Mouse (Mus musculus) left cerebral cortex, postnatal 10 days (tissue): ENCODE data around the gene Ncl. TPM values are rescaled to one million over a fixed set of nuclear protein-coding genes. Genes with fewer than 3 reads are reported as not detected.
"Not testable (repeated sequence)": the region's sequence is repeated elsewhere in the genome, so short reads cannot be mapped to it uniquely, and the experiment has no call there.

Source experiments
- DNase-seq, 2 experiments: peaks; one replicate each; pipeline ENCODE4 v3.0.0; 2021 to 2022; ENCODE audit warnings: low spot score in 2 of 2, mixed read lengths in 1 of 2; ENCODE audit errors: extremely low spot score in 1 of 2
- intact Hi-C: fragments of 180-260 bp; cut with DNase I; formaldehyde crosslinking; loops from one replicate; pipeline ENCODE4 v1.15.1; 2025
- total RNA-seq, 2 experiments: library from RNA; stranded (reverse); gene quantifications; 2 replicates each; pipeline ENCODE4 v1.2.3; 2021

Gene Ncl
- total RNA-seq, 2 experiments from 2014 or later: 177 to 184 TPM

DNA sequence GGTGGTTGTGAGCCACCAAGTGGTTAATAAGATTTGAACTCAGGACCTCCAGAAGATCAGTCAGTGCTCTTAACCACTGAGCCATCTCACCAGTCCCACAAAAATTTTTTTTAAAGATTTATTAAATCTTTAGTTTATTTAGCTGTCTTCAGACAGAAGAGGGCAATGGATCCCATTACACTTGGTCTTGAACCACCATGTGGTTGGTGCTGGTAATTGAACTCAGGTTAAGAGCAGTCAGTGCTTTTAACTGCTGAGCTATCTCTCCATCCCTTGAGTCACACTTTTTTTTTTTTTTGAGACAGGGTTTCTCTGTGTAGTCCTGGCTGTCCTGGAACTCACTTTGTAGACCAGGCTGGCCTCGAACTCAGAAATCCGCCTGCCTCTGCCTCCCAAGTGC, 18.1 kb downstream of the Ncl start:
- intact Hi-C loops, DNase-seq: not testable (repeated sequence)

DNA sequence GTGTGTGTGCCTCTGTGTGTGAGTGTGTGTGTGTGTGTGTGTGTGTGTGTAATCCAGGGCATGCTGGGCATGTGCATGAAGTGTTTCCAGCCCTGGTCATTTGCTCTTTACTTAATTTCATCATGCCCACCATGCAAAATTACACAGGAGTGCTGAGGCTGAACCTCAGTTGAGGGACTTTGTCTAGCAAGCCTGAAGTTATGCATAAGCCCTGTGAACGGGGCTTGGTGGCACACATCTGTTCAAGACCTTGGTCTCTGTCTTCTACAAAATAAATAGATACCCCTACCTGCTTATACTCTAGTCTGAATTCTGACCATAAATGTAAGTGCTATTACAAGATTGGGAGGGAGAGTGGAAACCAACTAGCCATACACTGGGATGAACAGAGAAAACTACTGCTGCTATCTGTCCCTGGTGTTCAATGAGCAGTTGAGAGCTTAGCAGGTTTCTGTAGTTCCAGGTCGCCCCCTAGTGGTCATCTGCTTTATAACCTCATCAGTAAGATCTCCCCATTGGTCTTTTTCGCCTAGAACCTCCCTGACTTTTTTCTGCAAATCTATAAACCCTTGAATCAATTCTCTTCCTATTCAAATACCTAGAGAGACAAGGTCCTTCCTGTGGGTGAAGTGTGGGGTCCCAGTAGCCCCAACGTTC, 19.9 kb downstream of the Ncl start:
- DNase-seq: peak; percentile 79 to 88
- intact Hi-C loops: loop anchor here (2.0 to 5.0 kb wide), 2 partner anchors 124 to 162 kb away; no protein-coding TSS in a partner anchor

DNA sequence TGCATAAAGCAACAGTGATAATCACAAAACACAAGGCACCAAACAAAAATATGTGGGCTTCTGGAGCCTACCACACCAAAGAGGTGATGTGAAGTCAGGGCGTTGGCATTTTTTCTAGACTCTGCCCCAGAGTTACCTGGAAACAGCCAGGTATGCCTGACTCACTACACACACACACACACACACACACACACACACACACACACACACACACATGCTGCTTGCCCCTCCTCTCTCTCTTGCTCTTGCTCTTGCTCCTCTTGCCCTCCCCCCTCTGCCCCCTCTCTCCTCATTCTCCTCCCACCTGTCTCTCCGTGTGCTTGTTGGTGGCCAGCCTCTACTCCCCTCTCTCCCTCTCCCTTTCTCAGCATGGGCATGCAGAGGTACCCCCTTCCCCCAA, 22.9 kb downstream of the Ncl start:
- no peak for DNase-seq
- intact Hi-C loops: loop anchor here (5.0 kb wide), 1 partner anchor 159 kb away; no protein-coding TSS in a partner anchor

DNA sequence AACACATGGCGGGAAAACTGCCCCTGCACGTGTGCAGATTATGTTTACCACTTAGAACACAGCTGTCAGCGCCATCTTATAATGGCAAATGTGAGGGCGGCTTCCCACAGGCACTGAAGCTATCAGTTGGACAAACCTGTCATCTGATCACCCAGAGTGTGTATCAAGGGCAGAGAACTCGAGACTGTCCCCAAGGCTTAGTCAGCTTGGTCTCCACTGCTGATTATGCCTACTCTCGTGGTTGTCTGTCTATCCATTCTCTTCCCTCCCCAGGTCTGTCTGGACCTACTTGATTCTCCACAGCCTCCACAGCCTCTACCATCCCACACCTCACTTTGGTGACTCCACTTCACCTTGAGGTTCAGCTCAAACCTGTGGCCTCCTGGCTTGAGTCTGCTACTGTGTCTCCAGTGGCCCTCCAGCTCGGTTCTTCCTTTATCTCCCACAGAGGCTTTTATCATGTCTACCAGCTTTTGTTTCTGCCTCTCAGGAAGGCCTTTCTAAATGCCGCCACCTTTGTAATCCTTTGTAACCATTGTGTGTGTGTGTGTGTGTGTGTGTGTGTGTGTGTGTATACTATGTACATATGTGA, 38.3 kb downstream of the Ncl start:
- DNase-seq: no peak
- intact Hi-C loops: no loop called here

DNA sequence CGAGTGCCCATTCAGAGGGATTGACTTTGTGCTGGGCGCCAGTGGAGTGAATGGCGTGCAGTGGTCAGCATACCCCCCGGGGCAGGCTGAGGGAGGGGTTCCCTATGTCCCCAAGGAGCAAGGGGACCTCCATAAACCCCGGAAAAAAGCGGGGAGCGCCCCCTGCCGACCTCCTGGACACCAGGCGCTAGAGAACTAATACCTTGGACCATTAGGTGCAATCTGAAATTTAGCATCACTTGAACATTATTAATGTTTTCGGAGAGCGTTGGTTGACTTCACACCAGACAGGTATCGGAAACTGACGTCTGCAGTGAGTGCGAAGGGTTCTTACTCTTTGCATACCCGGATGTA, 45.5 kb downstream of the Ncl start:
- peak in 1 of 2 experiments; percentile 44 for DNase-seq
- intact Hi-C loops: no loop called here

DNA sequence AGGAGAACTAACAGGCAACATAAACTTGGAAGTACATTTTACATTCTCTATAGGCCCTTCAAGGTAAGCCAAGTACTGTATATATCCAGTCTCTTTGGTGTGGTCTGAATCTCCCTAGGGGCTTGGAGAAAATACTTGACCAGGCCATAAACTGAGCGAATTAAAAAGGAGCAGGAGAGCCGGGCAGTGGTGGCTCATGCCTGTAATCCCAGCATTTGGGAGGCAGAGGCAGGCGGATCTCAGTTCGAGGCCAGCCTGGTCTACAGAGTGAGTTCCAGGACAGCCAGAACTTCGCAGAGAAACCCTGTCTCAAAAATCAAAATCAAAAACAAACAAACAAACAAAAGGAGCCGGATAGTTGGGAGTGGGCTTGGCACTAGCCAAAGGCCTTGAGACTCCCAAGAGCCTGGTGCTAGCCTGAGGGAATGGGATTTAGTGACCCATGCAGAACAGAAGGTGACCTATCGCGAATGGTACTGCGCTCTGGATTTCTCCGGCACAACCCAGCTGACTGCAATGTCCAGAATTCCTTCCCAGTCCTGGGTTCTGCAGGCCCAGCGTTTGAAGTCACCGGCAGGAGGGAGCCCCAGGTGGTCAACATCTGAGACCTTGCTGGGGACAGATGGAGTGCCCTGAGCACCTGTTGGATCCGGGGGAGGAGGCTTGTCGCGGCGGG, 46.0 kb downstream of the Ncl start:
- DNase-seq: no peak
- intact Hi-C loops: no loop called here

DNA sequence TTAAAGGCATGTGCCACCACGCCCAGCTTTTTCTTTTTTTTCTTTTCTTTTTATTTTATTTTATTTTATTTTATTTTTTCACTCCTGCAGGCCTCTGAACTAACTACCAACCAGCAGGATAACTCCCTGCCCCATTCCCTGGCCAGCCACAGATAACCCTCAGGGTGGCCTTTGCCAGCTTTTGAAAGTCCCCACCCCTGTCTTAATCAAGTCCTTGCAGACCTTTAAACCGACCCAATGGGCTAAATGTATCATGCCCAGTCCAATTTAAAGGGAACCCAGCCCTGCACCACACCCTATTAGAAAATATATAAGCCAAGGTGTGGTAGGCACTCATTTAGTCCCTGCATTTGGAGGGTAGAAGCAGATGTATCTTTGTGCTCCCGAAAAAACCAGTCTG, 46.9 kb downstream of the Ncl start:
- no peak for DNase-seq

DNA sequence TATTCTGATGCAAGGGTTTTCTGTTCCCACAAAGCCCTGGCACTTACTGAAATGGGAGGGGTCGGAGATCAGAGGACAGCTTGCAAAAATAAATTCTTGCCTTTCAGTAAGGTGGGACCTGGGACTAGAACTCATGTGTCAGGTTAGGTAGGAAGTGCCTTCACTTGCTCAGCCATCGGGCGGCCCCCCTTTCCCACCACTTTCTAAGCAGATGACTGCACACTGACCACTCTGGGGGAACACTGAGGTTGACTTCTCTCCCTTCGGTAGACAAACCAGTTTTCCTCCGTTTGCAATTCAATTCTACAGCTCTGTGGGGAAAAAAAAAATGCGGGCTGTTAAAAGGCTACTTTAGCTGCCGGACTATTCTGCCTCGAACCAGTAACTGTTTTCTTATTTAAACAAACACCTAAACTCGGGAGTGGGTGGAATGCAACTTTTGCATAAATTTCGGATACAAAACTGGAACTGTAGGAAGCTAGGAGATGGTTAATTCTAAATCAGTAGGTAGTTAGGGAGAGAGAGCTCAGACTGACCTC, 47.7 kb downstream of the Ncl start:
- no peak for DNase-seq
- intact Hi-C loops: no loop called here

More for the DNA sequence above, 46.9 kb downstream of the Ncl start:
- intact Hi-C loops: no loop called here

DNA sequence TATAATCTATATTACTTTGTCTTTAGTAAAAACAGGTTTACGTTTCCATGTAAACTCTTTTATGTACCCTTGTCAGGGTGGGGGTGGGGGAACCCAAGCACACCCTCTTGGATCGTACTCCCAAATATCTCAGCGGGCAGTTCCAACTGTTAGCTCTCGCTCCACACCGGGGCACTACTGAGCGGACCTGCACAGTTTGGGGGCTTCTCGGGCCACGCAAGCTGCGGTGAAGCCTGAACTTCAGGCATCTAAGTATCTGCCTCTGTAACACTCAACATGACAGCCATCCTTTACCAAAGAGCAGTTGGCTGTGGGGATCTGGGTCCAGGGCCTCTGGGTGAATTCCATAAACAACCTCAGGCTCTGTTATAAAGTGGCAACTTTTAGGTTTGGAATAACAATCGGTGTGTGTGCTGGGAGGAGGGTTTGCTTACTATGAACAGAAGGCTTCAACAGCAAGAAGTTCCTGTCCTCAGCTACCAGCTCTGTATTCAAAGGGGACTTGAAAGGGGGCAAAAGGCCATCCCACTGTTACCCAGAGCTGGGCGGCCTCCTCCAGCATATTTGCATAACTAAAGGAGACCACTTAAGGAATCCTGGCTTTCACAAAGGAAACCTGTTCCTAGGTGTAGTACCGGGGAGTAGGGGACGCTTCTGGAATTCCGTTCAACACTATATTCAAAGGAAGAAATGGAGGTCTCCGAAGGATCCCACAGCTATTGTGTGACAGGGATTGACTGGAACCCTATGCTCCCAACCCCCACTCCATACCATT, 48.5 kb downstream of the Ncl start:
- intact Hi-C loops: no loop called here
- no peak for DNase-seq

DNA sequence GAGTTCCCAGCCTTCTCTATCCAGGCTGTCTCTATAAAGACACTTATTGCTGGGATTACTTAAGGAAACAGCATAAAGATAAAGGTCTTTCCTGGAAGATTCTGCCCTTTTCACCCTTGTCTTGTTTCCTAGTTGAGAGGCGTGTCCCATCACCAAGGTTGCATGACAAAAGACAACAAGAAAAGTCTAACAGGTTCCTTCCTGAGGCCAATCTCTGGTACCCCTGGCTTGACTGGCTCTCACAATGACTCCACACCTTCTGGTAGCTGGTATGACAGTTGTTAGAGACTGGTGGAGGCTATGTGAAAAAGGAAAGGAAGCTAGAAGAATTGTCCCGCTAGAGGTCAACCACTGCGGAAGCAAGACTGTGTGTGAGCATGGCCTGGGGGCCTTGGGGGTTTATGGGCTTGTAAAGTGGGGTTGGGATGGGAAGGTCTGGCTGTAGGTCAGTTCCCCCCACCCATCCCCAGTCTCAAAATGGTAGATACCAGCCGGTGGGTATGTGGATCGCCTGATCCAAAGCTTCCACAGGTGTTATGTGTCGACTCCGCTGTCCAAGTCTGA, 49.8 kb downstream of the Ncl start:
- intact Hi-C loops: no loop called here
- DNase-seq: no peak

DNA sequence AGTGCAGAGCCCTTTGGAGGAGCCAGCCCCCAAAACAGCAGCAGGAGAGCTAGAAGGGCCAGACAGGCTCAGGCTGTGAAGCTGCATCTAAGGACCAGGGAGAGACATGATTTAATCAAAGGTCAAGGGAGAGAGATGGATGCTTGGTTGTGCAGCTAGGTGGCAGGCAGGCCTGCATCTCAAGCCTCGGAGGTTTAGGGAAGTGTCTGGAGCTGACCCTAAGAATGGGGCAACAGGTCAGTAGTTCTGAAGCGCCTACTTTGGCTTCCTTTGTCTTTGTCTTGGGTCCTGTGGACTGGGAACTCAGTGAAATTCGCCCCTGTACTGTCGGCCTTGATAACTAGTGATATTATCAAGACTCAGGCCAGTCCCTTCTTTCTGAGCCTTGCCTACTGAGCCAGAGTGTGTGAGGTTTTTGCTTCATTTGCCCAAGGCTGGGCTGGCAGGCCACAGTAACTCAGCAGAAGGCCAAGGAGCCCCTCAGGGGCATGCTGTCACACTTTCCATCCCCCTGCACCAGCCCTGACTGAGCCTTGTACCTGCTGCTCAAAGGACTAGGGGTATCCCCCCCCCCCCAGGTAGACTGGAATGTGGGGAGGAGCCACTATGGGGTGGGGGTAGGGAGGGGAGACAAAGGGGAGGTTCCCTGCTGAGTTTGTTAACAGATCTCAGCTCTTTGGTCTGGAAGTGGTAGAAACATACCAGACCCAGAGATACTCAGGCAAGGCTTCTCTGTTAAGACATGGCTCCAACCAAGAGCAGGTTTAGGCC, 51.1 kb downstream of the Ncl start:
- DNase-seq: no peak
- intact Hi-C loops: no loop called here

DNA sequence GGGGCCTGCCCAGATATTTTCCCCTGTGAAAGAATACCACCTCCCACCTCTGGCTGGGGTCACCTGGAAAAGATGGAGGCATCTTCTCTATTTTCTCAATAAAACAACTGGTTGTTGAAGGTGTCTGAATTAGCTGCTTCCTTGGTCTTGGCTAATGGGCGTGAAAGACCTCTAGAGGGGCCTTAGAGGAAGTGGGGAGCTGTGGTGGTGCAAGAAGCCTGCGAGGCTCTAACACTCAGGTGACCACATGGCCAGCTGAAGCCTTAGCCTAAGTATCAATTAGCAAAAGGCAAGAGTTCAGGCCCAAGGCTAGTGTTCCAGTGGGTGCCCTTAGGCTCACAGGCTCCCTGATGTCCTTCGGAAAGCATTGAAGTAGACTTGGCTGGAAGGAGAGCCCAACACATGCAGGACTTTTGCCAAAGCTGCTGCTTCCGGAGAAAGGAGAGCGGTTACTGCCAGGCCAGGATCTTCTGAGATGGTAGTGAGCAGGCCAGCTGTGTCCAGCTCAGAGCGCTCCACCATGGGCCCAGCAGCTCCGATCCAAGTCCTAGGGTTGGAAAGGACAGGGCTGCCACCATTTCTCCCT, 51.9 kb downstream of the Ncl start:
- intact Hi-C loops: no loop called here
- no peak for DNase-seq

DNA sequence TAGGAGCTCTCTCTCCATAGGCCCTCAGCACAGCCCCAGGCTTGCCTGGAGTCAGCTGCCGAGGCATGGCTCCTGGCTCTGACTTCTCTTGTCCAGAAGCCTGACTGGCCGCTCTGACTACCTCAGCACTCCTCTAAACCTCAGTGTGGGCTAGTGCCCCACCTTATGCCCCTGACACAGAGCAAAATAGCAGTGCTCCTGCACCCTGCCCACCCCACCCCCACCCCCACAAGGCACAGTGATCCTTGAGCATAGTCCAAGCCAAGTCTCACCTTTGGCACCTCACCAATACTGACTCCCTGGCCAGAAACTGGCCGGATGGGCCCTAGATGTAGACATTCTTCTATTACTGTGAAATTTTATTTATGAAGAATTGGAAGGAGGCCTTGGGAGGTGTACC, 52.5 kb downstream of the Ncl start:
- no peak for DNase-seq
- intact Hi-C loops: no loop called here

DNA sequence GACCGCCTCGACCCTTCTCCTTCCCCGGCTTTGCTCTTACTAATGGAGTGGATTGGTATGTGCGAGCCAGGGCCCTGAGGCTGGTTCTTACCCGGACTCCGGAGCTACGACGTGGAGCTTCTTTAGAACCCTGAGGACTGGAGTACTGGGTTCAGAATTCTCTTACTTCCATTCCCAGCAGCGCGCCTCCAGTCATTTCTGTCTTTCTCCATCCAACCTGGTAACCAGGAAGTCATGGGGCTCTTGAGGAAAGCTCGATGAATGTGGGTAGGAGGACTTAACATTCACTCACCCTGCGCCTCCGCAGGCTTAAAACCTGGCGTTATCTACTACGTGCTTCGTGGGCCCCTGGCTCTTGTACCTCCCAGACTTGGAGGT, 55.3 kb downstream of the Ncl start:
- no peak for DNase-seq
- intact Hi-C loops: no loop called here

DNA sequence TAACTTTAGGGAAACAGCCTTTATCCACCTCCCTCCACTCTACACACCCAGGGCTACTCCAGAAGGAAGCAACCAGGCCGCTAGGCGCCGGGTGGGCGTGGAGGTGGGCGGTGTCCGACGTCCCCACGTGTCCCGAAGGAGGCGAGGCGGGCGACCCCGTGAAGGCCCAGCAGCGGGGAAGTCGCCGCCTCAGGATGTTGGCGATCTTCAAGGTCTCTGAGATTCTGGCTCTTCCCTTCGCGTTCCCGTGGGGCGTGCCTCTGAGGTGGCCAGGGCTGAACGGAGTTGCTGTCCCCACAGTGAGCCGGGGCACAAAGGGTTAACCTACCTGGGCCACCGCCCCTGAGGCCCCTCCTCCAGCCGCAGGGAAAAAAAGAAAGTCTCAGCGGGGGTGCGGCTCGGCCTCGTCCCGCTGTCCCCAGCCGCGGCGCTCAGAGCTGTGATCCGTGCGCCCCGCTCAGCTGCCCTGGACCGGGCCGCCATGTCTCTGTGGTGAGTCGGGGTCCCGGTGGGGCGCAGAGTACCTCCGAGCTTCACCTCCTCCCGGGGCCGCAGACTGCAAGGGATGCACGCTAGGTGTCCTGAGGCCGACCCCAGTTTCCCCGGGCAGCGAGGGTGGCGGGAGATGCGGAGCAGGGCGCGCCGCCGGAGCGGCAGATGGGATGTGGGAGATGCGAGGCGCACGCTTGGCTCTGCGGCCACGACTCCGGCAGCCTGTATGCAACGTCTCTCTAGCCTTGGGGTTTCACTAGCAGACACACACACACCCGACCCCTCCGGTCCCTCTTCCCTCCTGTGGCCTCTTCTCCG, 55.9 kb downstream of the Ncl start:
- peak; percentile 38 to 90 for DNase-seq
- intact Hi-C loops: no loop called here

DNA sequence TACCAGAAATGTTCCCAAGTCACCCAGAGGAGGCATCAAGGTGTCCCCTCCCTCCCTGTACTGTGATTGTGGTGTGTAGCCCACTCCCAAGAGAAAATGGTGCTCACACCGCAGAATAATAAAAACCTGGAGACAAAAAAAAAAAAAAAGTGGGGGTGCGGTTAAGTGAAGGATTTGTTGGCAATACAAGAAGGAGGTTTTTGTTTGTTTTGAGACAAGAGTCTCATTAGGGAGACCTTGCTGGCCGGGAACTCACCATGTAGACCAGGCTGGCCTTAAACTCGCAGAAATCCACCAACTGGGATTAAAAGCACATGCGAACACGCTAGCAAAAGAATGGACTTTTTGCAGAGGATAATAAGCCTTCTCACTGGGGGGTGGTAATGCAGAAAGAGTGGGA, 56.7 kb downstream of the Ncl start, which contains the start of gene B3gnt7:
Gene B3gnt7 (plus strand): TSS at position 301 of the 400 bp plus-strand sequence.
- DNase-seq: no peak
- intact Hi-C loops: no loop called here
